Mouse (Mus musculus): Measurements from ENCODE around the gene Sptlc2.
"Not testable (repeated sequence)": the region's sequence is repeated elsewhere in the genome, so short reads cannot be mapped to it uniquely, and the experiment has no call there.

Gene Sptlc2

GRCm38 (mm10) chr12:87331908-87332307 is 56.2 kb downstream of the Sptlc2 start:
- DNase-seq (ENCODE audit: low read depth, low spot score) = no peak

- DNase-seq (ENCODE audit: low read depth, low spot score) = no peak
Observed at GRCm38 (mm10) chr12:87331053-87331456, 57.1 kb downstream of the Sptlc2 start.

GRCm38 (mm10) chr12:87330213-87330612 is 57.9 kb downstream of the Sptlc2 start:
- no peak for DNase-seq (ENCODE audit: low read depth, low spot score)

GRCm38 (mm10) chr12:87328025-87328424 is 60.1 kb downstream of the Sptlc2 start:
- no peak for DNase-seq (ENCODE audit: low read depth, low spot score)

- peak; percentile 48 for DNase-seq (ENCODE audit: low read depth, low spot score)
Observed at GRCm38 (mm10) chr12:87327610-87328009, 60.5 kb downstream of the Sptlc2 start.

- no peak for DNase-seq (ENCODE audit: low read depth, low spot score)
Observed at GRCm38 (mm10) chr12:87325452-87325851, 62.7 kb downstream of the Sptlc2 start.

GRCm38 (mm10) chr12:87319229-87319628 is 68.9 kb downstream of the Sptlc2 start:
- DNase-seq (ENCODE audit: low read depth, low spot score) = no peak

GRCm38 (mm10) chr12:87317951-87318350 is 70.2 kb downstream of the Sptlc2 start:
- DNase-seq (ENCODE audit: low read depth, low spot score) = no peak

- no peak for DNase-seq (ENCODE audit: low read depth, low spot score)
Observed at GRCm38 (mm10) chr12:87313098-87313497, 75.1 kb downstream of the Sptlc2 start.

- not testable (repeated sequence) for DNase-seq (ENCODE audit: low read depth, low spot score)
Observed at GRCm38 (mm10) chr12:87306584-87306844, 81.6 kb downstream of the Sptlc2 start.

- DNase-seq (ENCODE audit: low read depth, low spot score) = no peak
Observed at GRCm38 (mm10) chr12:87305767-87306583, 82.2 kb downstream of the Sptlc2 start.

- no peak for DNase-seq (ENCODE audit: low read depth, low spot score)
Observed at GRCm38 (mm10) chr12:87301189-87301588, 87.0 kb downstream of the Sptlc2 start.

GRCm38 (mm10) chr12:87300441-87300690 is 87.8 kb downstream of the Sptlc2 start:
- DNase-seq (ENCODE audit: low read depth, low spot score) = no peak

GRCm38 (mm10) chr12:87299657-87300440 is 88.3 kb downstream of the Sptlc2 start, which contains the start of gene Ism2:
Gene Ism2, minus strand, starts transcription at chr12:87299705.
- no peak for DNase-seq (ENCODE audit: low read depth, low spot score)

- no peak for DNase-seq (ENCODE audit: low read depth, low spot score)
Observed at GRCm38 (mm10) chr12:87299037-87299656, 89.0 kb downstream of the Sptlc2 start.

GRCm38 (mm10) chr12:87293934-87294333 is 94.2 kb downstream of the Sptlc2 start:
- DNase-seq (ENCODE audit: low read depth, low spot score) = no peak

- DNase-seq (ENCODE audit: low read depth, low spot score) = no peak
Observed at GRCm38 (mm10) chr12:87289100-87289499, 99.1 kb downstream of the Sptlc2 start.

GRCm38 (mm10) chr12:87284726-87285125 is 103.4 kb downstream of the Sptlc2 start:
- no peak for DNase-seq (ENCODE audit: low read depth, low spot score)

- DNase-seq (ENCODE audit: low read depth, low spot score) = no peak
Observed at GRCm38 (mm10) chr12:87284268-87284667, 103.9 kb downstream of the Sptlc2 start.

GRCm38 (mm10) chr12:87283706-87284105 is 104.4 kb downstream of the Sptlc2 start:
- no peak for DNase-seq (ENCODE audit: low read depth, low spot score)

- DNase-seq (ENCODE audit: low read depth, low spot score) = no peak
Observed at GRCm38 (mm10) chr12:87282743-87283142, 105.4 kb downstream of the Sptlc2 start.

- no peak for DNase-seq (ENCODE audit: low read depth, low spot score)
Observed at GRCm38 (mm10) chr12:87281766-87282165, 106.4 kb downstream of the Sptlc2 start.

- no peak for DNase-seq (ENCODE audit: low read depth, low spot score)
Observed at GRCm38 (mm10) chr12:87279879-87280278, 108.3 kb downstream of the Sptlc2 start.
